Mouse (Mus musculus) embryonic facial prominence, embryonic 15.5 days (tissue): ENCODE measurements around the gene Cd5. TPM values are rescaled to one million over a fixed set of nuclear protein-coding genes. Genes with fewer than 3 reads are reported as not detected.

Experiments used
- ATAC-seq: fragments of 200-750 bp; cut with Nextera tagmentation; 2 replicates; pipeline ENCODE4 v1.8.0; 2017; ENCODE audit warnings: low read depth, moderate TSS enrichment; ENCODE audit not compliant: insufficient number of reproducible peaks, low FRiP score, low TSS enrichment
- H3K27ac ChIP-seq: fragments of 300-500 bp; sonication (generic); replicated peaks from 2 replicates; pipeline ENCODE4 v1.5.1; 2015; ENCODE audit warnings: mild to moderate bottlenecking, inconsistent platforms
- H3K27me3 ChIP-seq: fragments of 300-500 bp; sonication (generic); 2 replicates; pipeline ENCODE4 v1.6.1; 2015; ENCODE audit warnings: inconsistent platforms
- H3K36me3 ChIP-seq: fragments of 300-500 bp; sonication (generic); 2 replicates; pipeline ENCODE4 v1.6.1; 2015; ENCODE audit warnings: mild to moderate bottlenecking, inconsistent platforms
- H3K4me1 ChIP-seq: fragments of 300-500 bp; sonication (generic); 2 replicates; pipeline ENCODE4 v1.6.1; 2015; ENCODE audit warnings: inconsistent platforms
- H3K4me2 ChIP-seq: fragments of 300-500 bp; sonication (generic); replicated peaks from 2 replicates; pipeline ENCODE4 v1.6.1; 2015; ENCODE audit warnings: mild to moderate bottlenecking, inconsistent platforms
- H3K4me3 ChIP-seq: fragments of 300-500 bp; sonication (generic); replicated peaks from 2 replicates; pipeline ENCODE4 v1.5.1; 2015; ENCODE audit warnings: mild to moderate bottlenecking, inconsistent platforms
- H3K9ac ChIP-seq: fragments of 300-500 bp; sonication (generic); 2 replicates; pipeline ENCODE4 v1.6.1; 2015; ENCODE audit warnings: inconsistent platforms
- H3K9me3 ChIP-seq: fragments of 300-500 bp; sonication (generic); replicated peaks from 2 replicates; pipeline ENCODE4 v1.6.1; 2016; ENCODE audit warnings: inconsistent platforms
- WGBS: fragments of 180-500 bp; shearing (Covaris S2); methylation state at CpG from one replicate; pipeline ENCODE4 v1.1.7; 2015; 5-methylcytosine and 5-hydroxymethylcytosine counted together
- polyA plus RNA-seq: library from polyadenylated mRNA; unstranded; fragments of >200 nt; fragmentation: Nextera tagmentation; extraction: Ambion mirVana; gene quantifications from 2 replicates; pipeline ENCODE4 v1.2.1, GENCODE M21; 2015

The Cd5 gene
- polyA plus RNA-seq, 1 experiment from 2014 or later = 1.3 TPM

GRCm38 (mm10) chr19:10740641-10741440 lies 2.0 kb upstream of the Cd5 start:
- no peak overlapping the region for H3K4me3 ChIP-seq
- no peaks in the 10 kb centered on the region for H3K9me3 ChIP-seq
- no peak overlapping the region for H3K27ac ChIP-seq
- H3K4me1 ChIP-seq = peaks cover 9% of the 10 kb centered on the region
- no peak for ATAC-seq
- 30% methylated on average over 11 of the region's 11 CpGs for WGBS
- H3K9ac ChIP-seq = no peak overlapping the region
- H3K27me3 ChIP-seq = no peaks in the 10 kb centered on the region
- H3K4me2 ChIP-seq = no peak overlapping the region
- H3K36me3 ChIP-seq = no peaks in the 10 kb centered on the region

DNA sequence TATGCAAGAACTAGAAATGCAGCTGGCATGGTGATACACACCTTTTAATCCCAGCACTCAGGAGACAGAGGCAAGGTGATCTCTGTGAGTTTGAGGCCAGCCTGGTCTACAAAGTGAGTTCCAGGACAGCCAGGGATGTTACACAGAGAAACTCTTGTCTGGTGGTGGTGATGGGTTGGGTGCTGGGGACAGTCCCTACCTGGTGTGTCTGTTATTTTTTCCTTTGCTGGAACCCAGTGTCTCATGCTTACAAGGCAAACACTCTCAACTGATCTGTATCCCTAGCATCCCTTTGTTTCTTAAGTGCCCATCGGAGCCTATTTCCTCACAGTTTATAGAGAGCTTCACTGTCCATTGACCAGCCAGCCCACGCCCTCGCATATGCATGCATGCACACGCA lies 1.1 kb upstream of the Cd5 start:
- Histone ChIP-seq H3K27ac (no peak overlapping the region), H3K4me3 (no peak overlapping the region), H3K4me2 (no peak overlapping the region), H3K27me3 (no peaks in the 10 kb centered on the region), H3K36me3 (no peaks in the 10 kb centered on the region), H3K9ac (no peak overlapping the region), H3K4me1 (peaks cover 9% of the 10 kb centered on the region), H3K9me3 (no peaks in the 10 kb centered on the region)
- ATAC-seq = no peak
- WGBS = 97% methylated on average over 4 of the region's 4 CpGs

DNA sequence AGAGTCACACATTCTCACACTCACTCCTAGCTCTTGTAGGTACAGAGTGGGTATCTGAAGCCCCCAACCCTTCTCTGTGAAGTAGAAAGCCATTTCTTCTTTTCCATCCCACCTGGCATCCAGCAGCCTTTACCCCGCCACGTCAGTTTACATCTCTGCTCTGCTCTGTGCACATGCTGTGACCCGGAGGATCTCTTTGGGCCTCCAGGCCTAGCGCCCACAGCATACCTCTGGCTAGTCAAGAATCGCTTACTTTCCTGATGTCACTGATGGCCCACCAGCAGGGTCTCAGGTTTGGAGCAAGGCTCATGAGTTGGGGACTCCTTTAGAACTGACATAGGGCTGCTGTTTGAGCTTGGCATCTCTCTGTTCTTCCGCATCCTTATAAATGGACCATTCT lies 764 bp downstream of the Cd5 start:
- WGBS = 89% methylated on average over 6 of the region's 6 CpGs
- Histone ChIP-seq H3K36me3 (no peaks in the 10 kb centered on the region), H3K27ac (no peak overlapping the region), H3K9me3 (no peaks in the 10 kb centered on the region), H3K9ac (no peak overlapping the region), H3K4me1 (peaks cover 9% of the 10 kb centered on the region), H3K27me3 (no peaks in the 10 kb centered on the region), H3K4me3 (no peak overlapping the region), H3K4me2 (no peak overlapping the region)
- ATAC-seq = no peak

- ATAC-seq = no peak
- Histone ChIP-seq H3K27ac (no peak overlapping the region), H3K9me3 (no peaks in the 10 kb centered on the region), H3K9ac (no peak overlapping the region), H3K27me3 (no peaks in the 10 kb centered on the region), H3K4me2 (no peak overlapping the region), H3K4me1 (peaks cover 4% of the 10 kb centered on the region), H3K36me3 (no peaks in the 10 kb centered on the region), H3K4me3 (no peak overlapping the region)
- WGBS = 92% methylated on average over 7 of the region's 7 CpGs
Measured at GRCm38 (mm10) chr19:10735861-10736260, 2.9 kb downstream of the Cd5 start.

- Histone ChIP-seq H3K4me3 (no peak overlapping the region), H3K9me3 (no peaks in the 10 kb centered on the region), H3K9ac (no peak overlapping the region), H3K27me3 (no peaks in the 10 kb centered on the region), H3K4me1 (peaks cover 8% of the 10 kb centered on the region), H3K36me3 (no peaks in the 10 kb centered on the region), H3K27ac (no peak overlapping the region), H3K4me2 (no peak overlapping the region)
- WGBS = 82% methylated on average over 3 of the region's 3 CpGs
- ATAC-seq = no peak
Measured at GRCm38 (mm10) chr19:10735061-10735460, 3.7 kb downstream of the Cd5 start.

DNA sequence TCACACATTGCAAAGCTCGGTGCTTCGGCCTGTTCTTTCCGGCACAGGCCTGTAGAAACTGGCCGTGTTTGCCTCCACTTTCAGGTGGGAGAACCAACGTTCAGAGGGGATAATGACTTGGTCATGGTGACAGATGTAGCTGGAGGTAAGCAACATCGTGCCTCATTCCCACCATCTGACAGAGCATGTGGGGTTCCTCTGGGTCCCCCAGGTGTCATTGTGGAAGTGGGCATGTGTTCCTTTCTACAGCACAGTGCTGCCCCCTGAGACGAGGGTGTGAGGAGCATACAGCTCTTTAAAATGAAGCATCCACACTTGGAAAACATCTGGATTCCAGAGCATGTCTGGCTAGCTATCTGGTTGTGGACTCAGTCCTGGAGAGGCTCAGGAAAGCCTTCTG lies 4.2 kb downstream of the Cd5 start:
- H3K9me3 ChIP-seq = no peaks in the 10 kb centered on the region
- H3K4me1 ChIP-seq = peaks cover 12% of the 10 kb centered on the region
- H3K4me2 ChIP-seq = no peak overlapping the region
- H3K4me3 ChIP-seq = no peak overlapping the region
- H3K36me3 ChIP-seq = no peaks in the 10 kb centered on the region
- ATAC-seq = no peak
- H3K27ac ChIP-seq = no peak overlapping the region
- no peaks in the 10 kb centered on the region for H3K27me3 ChIP-seq
- no peak overlapping the region for H3K9ac ChIP-seq
- WGBS = 73% methylated on average over 7 of the region's 7 CpGs

DNA sequence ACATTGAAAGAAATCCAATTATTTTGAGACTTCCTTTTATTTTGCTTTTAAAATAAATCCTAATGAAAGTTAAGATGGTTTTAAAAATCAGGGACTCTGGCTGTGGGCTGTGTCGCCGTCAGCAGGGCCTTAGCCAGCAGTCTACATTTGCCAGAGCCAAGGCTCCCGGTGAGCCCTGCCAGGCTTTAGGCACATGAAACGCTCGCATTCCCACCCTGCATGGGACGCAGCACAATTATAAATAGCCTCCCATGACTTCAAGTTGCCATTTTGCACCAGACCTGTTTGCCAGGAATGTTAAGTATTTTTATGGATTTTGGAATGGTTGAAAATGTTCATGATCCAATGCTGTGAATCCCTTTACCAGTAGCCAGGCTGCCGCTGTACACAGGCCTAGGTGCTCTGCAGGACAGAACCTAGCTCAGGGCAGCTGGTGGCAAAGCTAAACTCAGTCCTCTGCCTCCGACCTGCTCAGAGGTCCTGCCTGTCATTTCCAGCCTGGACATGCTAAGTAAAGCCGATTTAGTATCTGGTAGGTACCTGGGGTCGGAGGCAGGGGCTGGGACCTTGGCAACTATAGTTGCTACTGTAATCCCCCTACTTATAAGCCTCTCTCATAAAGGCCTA lies 5.2 kb downstream of the Cd5 start:
- H3K9ac ChIP-seq = no peak overlapping the region
- H3K9me3 ChIP-seq = no peaks in the 10 kb centered on the region
- no peaks in the 10 kb centered on the region for H3K27me3 ChIP-seq
- no peak overlapping the region for H3K4me2 ChIP-seq
- no peak overlapping the region for H3K4me3 ChIP-seq
- ATAC-seq = no peak
- no peaks in the 10 kb centered on the region for H3K36me3 ChIP-seq
- peaks cover 12% of the 10 kb centered on the region for H3K4me1 ChIP-seq
- no peak overlapping the region for H3K27ac ChIP-seq
- 70% methylated on average over 10 of the region's 10 CpGs for WGBS

DNA sequence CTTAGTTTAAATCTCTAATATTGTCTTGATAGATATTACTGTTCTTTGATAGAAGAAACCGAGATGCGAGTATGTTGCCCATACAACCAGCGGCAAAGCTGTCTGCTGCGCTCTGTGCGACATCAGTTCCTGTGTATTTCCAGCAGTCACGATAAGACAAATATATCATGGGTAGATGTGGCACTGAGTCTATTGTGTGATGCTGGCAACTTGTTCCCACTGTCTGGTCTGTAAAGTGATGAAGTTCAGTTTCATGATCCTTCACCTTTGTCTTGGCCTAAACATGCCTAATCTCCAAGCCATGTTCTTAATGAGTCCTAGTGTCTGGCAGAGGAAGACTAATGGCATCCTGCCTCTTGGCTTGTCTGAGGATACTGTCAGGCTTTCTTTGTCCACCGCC lies 6.1 kb downstream of the Cd5 start:
- Histone ChIP-seq H3K4me2 (no peak overlapping the region), H3K27me3 (no peaks in the 10 kb centered on the region), H3K27ac (no peak overlapping the region), H3K36me3 (no peaks in the 10 kb centered on the region), H3K4me3 (no peak overlapping the region), H3K4me1 (peaks cover 12% of the 10 kb centered on the region), H3K9ac (no peak overlapping the region), H3K9me3 (no peaks in the 10 kb centered on the region)
- ATAC-seq = no peak
- WGBS = 94% methylated on average over 7 of the region's 7 CpGs

DNA sequence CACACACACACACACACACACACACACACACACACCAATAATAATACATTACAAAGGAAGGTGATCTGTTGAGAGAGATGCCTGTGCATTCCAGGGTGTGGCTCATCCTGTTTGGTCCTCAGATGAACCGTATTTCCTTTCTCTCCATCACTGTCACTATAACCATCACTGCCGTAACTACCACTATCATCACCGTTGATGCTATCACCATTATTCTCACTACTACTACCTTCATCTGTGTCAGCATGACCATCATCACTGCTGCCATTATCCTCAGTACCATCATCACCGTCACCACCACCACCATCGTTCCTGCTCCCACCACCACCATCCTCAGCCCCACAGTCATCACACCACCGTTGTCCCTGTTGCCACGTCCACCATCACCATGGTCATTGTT lies 6.8 kb downstream of the Cd5 start:
- no peaks in the 10 kb centered on the region for H3K9me3 ChIP-seq
- no peak overlapping the region for H3K27ac ChIP-seq
- H3K4me3 ChIP-seq = no peak overlapping the region
- no peaks in the 10 kb centered on the region for H3K27me3 ChIP-seq
- WGBS = 87% methylated on average over 7 of the region's 7 CpGs
- ATAC-seq = no peak
- H3K4me2 ChIP-seq = no peak overlapping the region
- no peaks in the 10 kb centered on the region for H3K36me3 ChIP-seq
- peaks cover 12% of the 10 kb centered on the region for H3K4me1 ChIP-seq
- no peak overlapping the region for H3K9ac ChIP-seq

DNA sequence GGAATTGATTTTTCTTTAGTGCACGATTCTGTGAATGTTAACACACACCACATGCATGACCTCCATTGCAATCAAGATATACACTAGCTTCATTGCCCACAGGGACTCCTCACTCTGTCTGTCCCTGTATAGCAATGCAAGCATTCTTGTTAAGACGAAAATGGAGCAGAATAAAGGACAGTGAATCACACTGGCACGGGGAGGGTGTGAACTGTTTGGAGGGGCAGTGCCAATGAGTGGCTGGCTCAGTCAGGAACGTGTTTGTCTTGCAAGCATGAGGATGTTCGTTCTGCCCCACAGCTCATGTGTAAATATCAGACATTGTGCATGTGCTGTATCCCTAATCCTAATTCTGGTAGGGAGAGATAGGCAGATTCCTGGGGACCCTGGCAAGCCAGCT lies 8.3 kb downstream of the Cd5 start:
- no peak overlapping the region for H3K4me3 ChIP-seq
- H3K9ac ChIP-seq = no peak overlapping the region
- WGBS = 34% methylated on average over 5 of the region's 5 CpGs
- no peaks in the 10 kb centered on the region for H3K27me3 ChIP-seq
- peak overlapping the region; percentile 65; the same call in 1 of the 2 replicates for H3K27ac ChIP-seq
- no peaks in the 10 kb centered on the region for H3K9me3 ChIP-seq
- no peak for ATAC-seq
- H3K36me3 ChIP-seq = no peaks in the 10 kb centered on the region
- H3K4me2 ChIP-seq = no peak overlapping the region
- H3K4me1 ChIP-seq = peaks cover 12% of the 10 kb centered on the region

- 53% methylated on average over 10 of the region's 10 CpGs for WGBS
- peak overlapping the region; percentile 65; the same call in 1 of the 2 replicates for H3K27ac ChIP-seq
- H3K27me3 ChIP-seq = no peaks in the 10 kb centered on the region
- no peak overlapping the region; the same call in 1 of the 2 replicates for H3K4me2 ChIP-seq
- no peaks in the 10 kb centered on the region for H3K9me3 ChIP-seq
- no peak for ATAC-seq
- no peaks in the 10 kb centered on the region for H3K36me3 ChIP-seq
- H3K9ac ChIP-seq = no peak overlapping the region
- H3K4me3 ChIP-seq = no peak overlapping the region
- H3K4me1 ChIP-seq = peaks cover 15% of the 10 kb centered on the region
Measured at GRCm38 (mm10) chr19:10729889-10730288, 8.9 kb downstream of the Cd5 start.
